Mouse (Mus musculus) liver, embryonic 12.5 days (tissue): Measurements from ENCODE around the gene Rex2. TPM values are rescaled to one million over a fixed set of nuclear protein-coding genes. Genes with fewer than 3 reads are reported as not detected.
"Not testable (repeated sequence)": the region's sequence is repeated elsewhere in the genome, so short reads cannot be mapped to it uniquely, and the experiment has no call there.

Experiments used
- ATAC-seq: fragments of 200-750 bp; cut with Nextera tagmentation; 2 replicates; pipeline ENCODE4 v1.8.0; 2017; ENCODE audit warnings: moderate number of reproducible peaks, mild to moderate bottlenecking, moderate library complexity
- H3K27ac ChIP-seq: fragments of 300-500 bp; sonication (generic); 2 replicates; pipeline ENCODE4 v1.5.1; 2016; ENCODE audit warnings: mild to moderate bottlenecking
- H3K27me3 ChIP-seq: fragments of 300-500 bp; sonication (generic); replicated peaks from 2 replicates; pipeline ENCODE4 v1.6.1; 2016; ENCODE audit warnings: mild to moderate bottlenecking, moderate library complexity
- H3K36me3 ChIP-seq: fragments of 300-500 bp; sonication (generic); 2 replicates; pipeline ENCODE4 v1.6.1; 2016; ENCODE audit warnings: mild to moderate bottlenecking, moderate library complexity
- H3K4me1 ChIP-seq: fragments of 300-500 bp; sonication (generic); 2 replicates; pipeline ENCODE4 v1.6.1; 2016
- H3K4me2 ChIP-seq: fragments of 300-500 bp; sonication (generic); 2 replicates; pipeline ENCODE4 v1.6.1; 2016; ENCODE audit warnings: mild to moderate bottlenecking, moderate library complexity
- H3K4me3 ChIP-seq: fragments of 300-500 bp; sonication (generic); 2 replicates; pipeline ENCODE4 v1.5.1; 2016; ENCODE audit warnings: mild to moderate bottlenecking, moderate library complexity
- H3K9ac ChIP-seq: fragments of 300-500 bp; sonication (generic); 2 replicates; pipeline ENCODE4 v1.6.1; 2016; ENCODE audit warnings: mild to moderate bottlenecking, moderate library complexity
- H3K9me3 ChIP-seq: fragments of 300-500 bp; sonication (generic); replicated peaks from 2 replicates; pipeline ENCODE4 v1.6.1; 2016; ENCODE audit warnings: mild to moderate bottlenecking, moderate library complexity
- WGBS: fragments of 180-500 bp; shearing (Covaris S2); methylation state at CpG from one replicate; pipeline ENCODE4 v1.1.7; 2016; ENCODE audit not compliant: insufficient replicate concordance; 5-methylcytosine and 5-hydroxymethylcytosine counted together
- polyA plus RNA-seq: library from polyadenylated mRNA; unstranded; fragments of >200 nt; fragmentation: Nextera tagmentation; extraction: Ambion mirVana; gene quantifications from 2 replicates; pipeline ENCODE4 v1.2.1, GENCODE M21; 2016

Gene Rex2
- 0.05 TPM in 1 of 2 replicates, not detected in the other for polyA plus RNA-seq

DNA sequence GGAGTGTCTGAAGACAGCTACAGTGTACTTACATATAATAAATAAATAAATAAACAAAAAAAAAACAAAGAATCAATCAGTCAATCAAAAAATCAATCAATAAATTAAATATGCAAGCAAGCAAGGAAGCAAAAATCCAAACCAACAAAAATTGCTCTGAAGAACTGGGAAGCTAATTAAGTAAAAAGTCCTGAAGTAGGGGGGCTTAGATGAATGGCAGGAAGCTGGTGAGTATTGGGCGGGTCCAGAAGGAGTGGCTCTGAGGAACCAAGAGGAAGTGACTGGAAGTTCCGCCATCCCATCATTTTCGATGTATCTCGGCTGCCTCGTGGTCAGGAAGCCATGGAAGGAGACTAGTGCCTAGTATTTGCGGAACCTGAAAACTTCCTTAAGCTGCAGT lies at the start of gene Rex2:
Gene Rex2, plus strand, starts transcription at position 301 of the 400 bp plus-strand sequence.
- not testable (repeated sequence) for H3K9me3 ChIP-seq, H3K9ac ChIP-seq, ATAC-seq, H3K36me3 ChIP-seq, H3K4me1 ChIP-seq, H3K27me3 ChIP-seq, H3K4me3 ChIP-seq, H3K27ac ChIP-seq, H3K4me2 ChIP-seq
- WGBS: no CpG with 5 or more reads among the region's 6 CpGs

DNA sequence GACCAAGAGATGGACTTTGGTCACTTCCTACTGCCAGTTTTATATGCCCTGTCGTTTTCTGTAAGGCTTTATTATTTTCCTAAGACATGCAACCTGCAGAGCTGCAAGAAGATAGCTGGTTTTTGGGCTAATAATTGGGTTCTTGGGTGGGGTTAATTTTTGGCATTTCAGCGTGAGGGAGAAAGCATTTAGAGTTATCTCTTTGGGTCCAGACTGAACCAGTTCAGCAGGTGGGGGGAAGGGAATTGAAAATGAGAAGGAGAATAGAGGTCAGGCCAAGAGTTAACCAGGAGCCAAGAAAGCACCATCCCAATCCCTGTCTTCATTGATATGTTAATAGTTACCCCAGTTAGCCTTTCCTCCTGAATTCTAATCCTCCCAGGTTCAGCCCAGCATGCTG lies 45.1 kb upstream of the Rex2 start:
- not testable (repeated sequence) for ATAC-seq, H3K27ac ChIP-seq, H3K9ac ChIP-seq, H3K27me3 ChIP-seq, H3K4me3 ChIP-seq, H3K4me1 ChIP-seq, H3K36me3 ChIP-seq, H3K4me2 ChIP-seq, H3K9me3 ChIP-seq
- WGBS: 9% methylated on average over 2 of the region's 2 CpGs

DNA sequence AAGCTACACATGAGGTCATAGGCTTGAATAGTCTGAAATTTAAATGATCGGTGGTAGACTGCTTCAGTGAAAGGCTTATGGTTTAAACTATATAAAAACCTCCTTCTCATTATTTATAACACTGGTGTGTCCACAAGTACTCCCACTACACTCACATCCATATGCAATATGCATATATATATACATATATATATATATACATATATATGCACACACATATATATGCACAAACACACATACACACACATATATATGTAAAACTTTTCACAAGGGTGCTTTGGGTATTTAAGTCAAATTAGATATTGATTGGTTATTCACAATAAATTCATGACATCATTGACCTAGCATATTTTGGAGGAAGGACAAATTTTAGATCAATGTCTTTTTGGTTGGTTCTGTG lies 3.2 kb upstream of the Rex2 start:
- H3K36me3 ChIP-seq, H3K9me3 ChIP-seq, H3K27me3 ChIP-seq, ATAC-seq, H3K4me1 ChIP-seq, H3K27ac ChIP-seq, H3K4me2 ChIP-seq, H3K4me3 ChIP-seq, H3K9ac ChIP-seq: not testable (repeated sequence)
- WGBS: no CpG with 5 or more reads among the region's 1 CpGs

DNA sequence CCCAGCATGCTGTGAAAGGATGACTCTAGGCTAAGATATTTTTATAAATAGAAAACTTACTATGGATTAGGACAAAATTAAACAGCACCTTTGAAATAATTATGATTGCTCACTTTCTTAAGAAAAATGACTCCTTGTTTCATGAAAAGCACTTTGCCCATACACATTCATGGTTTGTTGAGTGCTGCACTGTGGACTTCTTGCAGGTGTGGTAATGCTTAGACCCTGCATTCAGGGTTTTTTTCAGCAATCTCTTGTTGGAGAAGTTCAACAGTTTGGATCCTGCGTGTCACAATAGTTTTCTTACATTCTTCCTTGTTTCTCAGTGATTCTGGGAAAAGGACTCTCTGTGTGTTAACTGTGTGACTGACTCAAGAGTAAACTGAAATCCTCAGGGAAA lies 4.7 kb downstream of the Rex2 start:
- H3K4me3 ChIP-seq, H3K36me3 ChIP-seq, H3K9me3 ChIP-seq, H3K9ac ChIP-seq, H3K27ac ChIP-seq, H3K4me2 ChIP-seq, ATAC-seq, H3K4me1 ChIP-seq, H3K27me3 ChIP-seq: not testable (repeated sequence)
- 48% methylated on average over 1 of the region's 1 CpGs for WGBS

DNA sequence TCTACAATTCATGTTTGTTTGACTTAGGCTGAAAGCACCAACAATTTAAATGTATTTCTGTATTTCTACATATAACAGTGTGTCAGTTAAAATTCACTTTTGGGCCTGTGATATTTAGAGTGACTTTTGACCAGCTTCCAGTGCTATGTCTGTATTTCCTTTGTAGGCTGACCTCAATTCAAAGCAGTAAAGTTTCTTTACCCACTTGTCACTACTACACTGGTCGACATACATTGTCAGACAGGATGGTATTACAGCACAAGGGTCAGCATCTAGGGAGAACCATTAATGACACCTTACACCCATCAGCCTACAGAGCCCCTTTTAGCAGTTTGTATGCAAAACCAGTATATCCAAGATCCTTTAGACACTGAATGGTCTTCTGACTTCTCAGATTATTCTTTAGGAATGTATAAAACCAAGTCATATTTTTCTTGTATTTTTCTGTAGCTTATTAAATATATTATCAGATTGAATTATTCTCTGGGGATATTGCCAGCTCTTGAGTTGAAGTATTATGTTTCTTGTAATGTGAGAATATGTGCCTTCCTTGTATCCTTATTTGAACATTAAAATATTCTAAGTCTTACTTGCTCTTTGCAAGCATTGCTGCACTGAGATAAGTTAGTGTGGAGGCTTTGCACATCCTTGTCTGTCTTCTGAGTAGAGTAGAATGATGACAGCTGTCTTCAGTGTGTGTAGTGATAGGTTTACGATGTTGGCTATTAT lies 9.8 kb downstream of the Rex2 start:
- not testable (repeated sequence) for H3K27me3 ChIP-seq, H3K4me1 ChIP-seq, H3K9ac ChIP-seq, H3K9me3 ChIP-seq, H3K36me3 ChIP-seq, ATAC-seq, H3K4me3 ChIP-seq, H3K4me2 ChIP-seq, H3K27ac ChIP-seq
- WGBS: 76% methylated on average over 1 of the region's 2 CpGs

DNA sequence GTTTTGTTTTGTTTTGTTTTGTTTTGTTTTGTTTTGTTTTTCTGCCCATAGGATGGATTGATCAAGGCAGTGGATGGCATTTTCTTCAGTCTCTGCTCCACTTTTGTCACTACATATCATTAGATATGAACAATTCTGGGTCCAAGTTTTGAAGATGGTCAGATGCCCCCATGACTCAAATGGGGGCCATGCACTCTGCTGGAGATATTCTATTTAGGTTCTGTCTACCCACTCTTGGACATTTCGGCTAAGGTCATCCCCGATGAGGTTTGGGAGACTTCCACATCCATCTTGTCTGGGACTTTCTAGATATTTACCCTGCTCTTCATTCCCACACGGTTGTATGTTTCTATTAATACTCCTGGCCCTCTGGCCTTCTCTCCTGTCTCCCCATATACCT lies 42.1 kb downstream of the Rex2 start:
- H3K4me1 ChIP-seq, H3K9me3 ChIP-seq, ATAC-seq, H3K27me3 ChIP-seq, H3K36me3 ChIP-seq, H3K9ac ChIP-seq, H3K4me2 ChIP-seq, H3K4me3 ChIP-seq, H3K27ac ChIP-seq: not testable (repeated sequence)
- 63% methylated on average over 3 of the region's 3 CpGs for WGBS

DNA sequence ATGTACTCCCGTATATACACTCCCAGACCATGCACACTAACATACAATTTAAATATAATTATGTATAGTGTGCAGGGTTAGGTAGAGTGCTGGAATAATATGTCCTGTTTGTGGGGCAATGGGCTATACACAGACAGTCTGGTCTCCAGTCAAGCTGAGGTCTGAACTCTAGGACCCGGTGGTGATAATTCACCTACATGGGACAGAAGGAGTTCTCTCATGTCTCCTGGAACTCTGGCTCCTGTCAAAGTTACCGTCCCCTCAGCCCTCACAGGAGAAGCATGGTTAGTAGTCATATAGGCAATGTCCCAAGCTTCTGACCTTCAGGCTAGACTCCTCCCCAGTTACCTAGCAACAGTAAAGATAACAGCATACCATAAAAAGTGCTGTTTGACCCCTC lies 44.2 kb downstream of the Rex2 start:
- whole genome bisulfite sequencing: 67% methylated on average over 2 of the region's 3 CpGs
- not testable (repeated sequence) for H3K4me3 ChIP-seq, H3K9me3 ChIP-seq, H3K9ac ChIP-seq, H3K4me2 ChIP-seq, H3K4me1 ChIP-seq, H3K27me3 ChIP-seq, H3K27ac ChIP-seq, ATAC-seq, H3K36me3 ChIP-seq

DNA sequence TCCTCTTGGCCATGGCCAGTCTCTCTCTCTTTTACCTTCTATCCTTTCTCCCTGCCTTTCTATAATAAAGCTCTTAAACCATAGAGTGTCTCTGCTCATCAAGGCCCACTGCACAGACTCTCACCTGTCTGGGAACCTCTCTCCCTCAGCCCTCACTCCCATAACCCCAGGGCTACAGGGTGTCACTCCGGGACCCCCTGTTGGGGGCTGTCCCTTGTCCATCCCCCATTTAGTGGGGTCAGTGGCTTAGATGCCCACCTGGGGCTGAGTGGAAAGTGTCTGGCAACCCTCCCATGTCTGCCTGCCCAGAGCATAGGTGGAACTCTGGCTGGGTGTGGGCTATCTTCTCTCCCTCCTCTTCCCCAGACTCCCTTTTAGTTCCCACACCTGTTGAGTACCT lies 44.7 kb downstream of the Rex2 start:
- not testable (repeated sequence) for ATAC-seq, H3K27me3 ChIP-seq, H3K36me3 ChIP-seq, H3K9me3 ChIP-seq, H3K4me2 ChIP-seq, H3K4me3 ChIP-seq, H3K4me1 ChIP-seq, H3K27ac ChIP-seq, H3K9ac ChIP-seq
- 65% methylated on average over 1 of the region's 1 CpGs for WGBS

DNA sequence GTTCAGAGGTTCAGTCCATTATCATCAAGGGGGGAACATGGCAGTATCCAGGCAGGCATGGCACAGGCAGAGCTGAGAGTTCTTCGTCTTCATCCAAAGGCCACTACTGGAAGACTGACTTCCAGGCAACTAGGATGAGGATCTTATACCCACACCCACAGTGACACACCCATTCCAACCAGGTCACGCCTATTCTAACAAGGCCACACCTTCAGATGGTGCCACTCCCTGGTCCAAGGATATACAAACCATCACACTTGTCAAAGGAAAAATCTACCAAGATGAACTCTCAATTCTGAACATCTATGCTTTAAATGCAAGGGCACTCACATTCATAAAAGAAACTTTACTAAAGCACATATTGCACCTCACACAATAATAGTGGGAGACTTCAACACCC lies 74.0 kb downstream of the Rex2 start:
- not testable (repeated sequence) for H3K4me1 ChIP-seq, H3K4me3 ChIP-seq, H3K4me2 ChIP-seq, ATAC-seq, H3K27me3 ChIP-seq, H3K36me3 ChIP-seq, H3K9ac ChIP-seq, H3K27ac ChIP-seq
- peaks cover 14% of the 10 kb centered on the region for H3K9me3 ChIP-seq
- 52% methylated on average over 2 of the region's 2 CpGs for WGBS

DNA sequence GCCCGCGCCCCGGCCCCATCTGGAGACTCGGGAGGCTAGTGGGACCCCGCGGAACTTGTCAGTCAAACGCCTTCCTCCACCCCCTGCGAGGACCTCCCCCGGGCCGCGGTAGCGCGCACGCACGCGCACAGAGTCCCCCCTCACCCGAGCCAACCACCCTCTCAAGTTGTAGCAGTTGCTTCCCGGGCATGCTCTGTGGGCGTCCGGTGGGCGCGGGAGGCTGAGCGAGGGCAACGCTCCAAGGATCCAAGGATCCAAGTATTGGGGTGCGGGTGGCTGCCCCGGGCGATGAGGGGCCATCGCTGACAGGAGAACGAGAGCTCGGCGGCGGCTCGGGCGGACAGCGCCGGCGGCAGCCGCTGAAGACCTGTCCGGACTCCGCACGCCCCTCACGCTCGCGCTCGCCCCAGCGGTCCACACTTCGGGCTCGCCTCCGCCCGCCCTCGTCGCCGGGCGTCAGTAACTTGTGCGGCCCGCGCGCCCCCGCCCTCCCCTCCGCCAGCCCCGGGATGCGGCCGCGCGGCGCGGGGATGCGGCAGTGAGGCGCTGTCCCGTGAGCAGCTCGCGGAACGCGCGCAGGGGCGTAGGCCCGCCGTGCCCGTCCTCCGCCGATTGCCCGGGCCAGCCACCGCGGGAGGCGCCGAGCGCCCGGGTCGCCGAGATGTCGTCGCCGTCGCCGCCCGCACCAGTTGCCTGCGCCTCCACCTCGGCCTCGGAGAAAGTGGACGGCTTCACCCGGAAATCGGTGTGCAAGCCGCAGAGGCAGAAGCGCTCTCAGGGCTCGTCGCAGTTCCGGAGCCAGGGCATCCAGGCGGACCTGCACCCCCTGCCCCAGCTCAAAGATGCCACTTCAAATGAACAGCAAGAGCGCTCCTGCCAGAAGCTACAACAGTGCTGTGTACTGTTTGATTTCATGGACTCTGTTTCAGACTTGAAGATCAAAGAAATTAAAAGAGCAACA lies 80.3 kb downstream of the Rex2 start:
- WGBS: 4% methylated on average over 94 of the region's 109 CpGs
- not testable (repeated sequence) for H3K4me1 ChIP-seq, H3K27ac ChIP-seq, H3K36me3 ChIP-seq, H3K27me3 ChIP-seq, H3K9me3 ChIP-seq, H3K9ac ChIP-seq
- peak; percentile 65 for ATAC-seq
- H3K4me2 ChIP-seq: peak overlapping the region; percentile 74
- peak overlapping the region; percentile 48 for H3K4me3 ChIP-seq

DNA sequence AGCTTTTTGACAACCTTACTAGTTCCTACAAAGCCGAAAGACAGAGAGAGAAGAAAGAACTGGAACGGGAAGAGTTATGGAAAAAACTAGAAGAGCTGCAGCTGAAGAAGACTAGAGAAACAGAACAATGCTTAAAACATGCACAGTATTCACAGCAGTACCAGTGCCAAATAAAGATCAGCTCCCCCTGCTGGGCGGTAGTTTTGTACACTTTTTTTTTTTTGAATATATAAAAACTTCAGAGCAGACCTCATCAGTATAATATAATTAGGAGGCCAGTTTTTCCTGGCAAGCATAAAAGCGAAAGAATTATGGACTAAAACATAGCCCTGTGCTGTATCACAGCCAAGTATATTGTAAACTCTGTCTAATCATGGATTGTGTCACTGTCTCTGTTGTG lies 82.2 kb downstream of the Rex2 start:
- H3K36me3 ChIP-seq, H3K9ac ChIP-seq, ATAC-seq, H3K4me3 ChIP-seq, H3K27me3 ChIP-seq, H3K4me1 ChIP-seq, H3K4me2 ChIP-seq, H3K27ac ChIP-seq, H3K9me3 ChIP-seq: not testable (repeated sequence)
- WGBS: 23% methylated on average over 4 of the region's 4 CpGs
